Mouse (Mus musculus): ENCODE results near the gene Irf2bp2.

- TF ChIP-seq GATA1 (IDR thresholded peaks at IDR 0.05; ENCODE audit: low read length), result no peak
- no peak for TF ChIP-seq TAL1 (IDR thresholded peaks at IDR 0.05; ENCODE audit: low read length)
Measured at GRCm38 (mm10) chr8:126564551-126565154, 29.1 kb downstream of the Irf2bp2 start.

Measured in erythroblast, embryonic 14.5 days (primary cell).